Mouse (Mus musculus) erythroblast, embryonic 14.5 days (primary cell): ENCODE measurements around the gene Pygl. TPM values are rescaled to one million over a fixed set of nuclear protein-coding genes. Genes with fewer than 3 reads are reported as not detected.
"Not testable (repeated sequence)": the region's sequence is repeated elsewhere in the genome, so short reads cannot be mapped to it uniquely, and the experiment has no call there.

Experiments used
- H3K27me3 ChIP-seq: 2 replicates; pipeline ENCODE4 v1.6.1; 2012; ENCODE audit warnings: inconsistent platforms; ENCODE audit not compliant: control insufficient read depth
- H3K36me3 ChIP-seq: 2 replicates; pipeline ENCODE4 v1.6.1; 2012; ENCODE audit warnings: mild to moderate bottlenecking, inconsistent platforms; ENCODE audit not compliant: control insufficient read depth
- H3K4me1 ChIP-seq: 2 replicates; pipeline ENCODE4 v1.6.1; 2012; ENCODE audit warnings: inconsistent platforms; ENCODE audit not compliant: control insufficient read depth
- H3K4me3 ChIP-seq: replicated peaks from 2 replicates; pipeline ENCODE3; 2012; ENCODE audit warnings: moderate library complexity, mild to moderate bottlenecking, inconsistent platforms
- H3K9me3 ChIP-seq: 2 replicates; pipeline ENCODE4 v1.6.1; 2012; ENCODE audit warnings: low read length, inconsistent platforms, mixed read lengths; ENCODE audit not compliant: control insufficient read depth
- GATA1 ChIP-seq: IDR thresholded peaks from 2 replicates; pipeline ENCODE4 v1.6.1; 2012; ENCODE audit warnings: low read length, inconsistent platforms, mixed read lengths
- TAL1 ChIP-seq: IDR thresholded peaks from 3 replicates; pipeline ENCODE4 v1.6.1; 2012; ENCODE audit warnings: low read length, inconsistent platforms, mixed read lengths
- polyA plus RNA-seq: library from polyadenylated mRNA; stranded (reverse); fragments of >175 nt; gene quantifications from 2 replicates; pipeline ENCODE4 v1.2.3, GENCODE M21; 2012

Gene Pygl
- polyA plus RNA-seq, 1 experiment = 0.15 TPM

DNA sequence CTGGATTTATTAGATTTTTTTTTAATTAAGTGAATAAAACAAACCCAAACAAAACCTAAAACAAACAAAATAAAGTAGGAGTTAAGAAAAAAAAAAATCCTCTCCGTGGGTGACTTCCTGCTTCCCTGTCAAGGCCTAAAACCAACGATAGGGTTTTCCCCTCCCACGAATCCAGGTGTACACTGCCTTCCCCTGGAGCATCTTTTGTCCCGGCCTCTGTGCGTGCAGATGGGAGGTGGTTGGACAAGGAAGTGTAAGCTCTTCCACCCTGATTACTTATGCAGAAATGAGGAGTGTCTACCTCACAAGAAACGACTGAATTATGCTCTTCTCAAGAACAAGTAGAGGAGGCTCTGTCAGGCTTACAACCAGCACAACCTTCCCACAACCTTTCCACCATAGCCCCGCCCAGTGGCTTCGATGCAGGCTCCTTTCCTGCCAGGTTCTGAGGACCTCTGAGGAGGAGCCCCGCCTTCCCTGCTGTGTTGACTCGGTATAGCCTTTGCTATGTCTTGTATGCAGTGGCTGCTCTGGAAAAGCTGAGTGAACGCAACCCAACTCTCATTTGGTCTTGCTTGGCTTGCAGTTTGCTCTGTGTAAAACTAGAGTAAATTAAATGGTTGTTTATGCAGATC lies 82.5 kb downstream of the Pygl start:
- peaks cover 4% of the 10 kb centered on the region for H3K27me3 ChIP-seq
- no peaks in the 10 kb centered on the region; the same call in 1 of the 2 replicates for H3K4me1 ChIP-seq
- no peak overlapping the region for H3K4me3 ChIP-seq
- H3K9me3 ChIP-seq = no peaks in the 10 kb centered on the region
- H3K36me3 ChIP-seq = no peaks in the 10 kb centered on the region
- TF ChIP-seq GATA1 (no peak), TAL1 (no peak)

DNA sequence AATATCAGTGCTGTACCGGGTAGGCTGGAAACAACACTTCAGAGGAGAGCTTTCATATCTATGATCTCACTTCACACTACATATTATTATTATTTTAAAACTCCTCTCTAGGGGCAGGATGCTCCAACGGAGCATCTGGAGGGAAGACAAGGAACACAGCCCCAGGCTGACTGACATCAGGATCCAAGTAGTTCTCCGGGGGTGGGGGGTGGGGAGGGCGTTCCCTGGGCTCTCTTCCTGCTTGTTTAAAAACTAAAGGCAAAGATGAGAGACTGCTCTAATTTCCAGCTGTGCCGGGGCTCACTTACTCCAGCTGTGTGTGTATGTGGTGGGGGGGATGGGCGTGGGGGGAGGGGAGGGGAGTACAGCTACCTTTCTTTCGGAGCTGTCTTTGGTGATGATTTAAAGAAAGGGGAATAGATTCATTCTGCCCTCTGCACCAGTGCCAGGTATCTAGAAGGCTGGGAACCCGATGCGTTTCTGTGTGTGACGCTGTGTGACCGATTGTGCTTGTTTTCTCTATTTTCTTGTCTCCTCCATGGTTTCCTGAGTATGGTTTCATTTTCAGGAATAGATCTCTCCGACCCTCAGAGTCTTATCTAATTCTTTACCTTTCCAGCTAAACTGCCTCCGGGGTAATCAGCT lies 83.2 kb downstream of the Pygl start:
- no peak for TF ChIP-seq GATA1
- TF ChIP-seq TAL1 = no peak
- Histone ChIP-seq H3K4me1 (no peaks in the 10 kb centered on the region; the same call in 1 of the 2 replicates), H3K9me3 (no peaks in the 10 kb centered on the region), H3K36me3 (no peaks in the 10 kb centered on the region), H3K4me3 (peak overlapping the region; percentile 20), H3K27me3 (peaks cover 4% of the 10 kb centered on the region)

DNA sequence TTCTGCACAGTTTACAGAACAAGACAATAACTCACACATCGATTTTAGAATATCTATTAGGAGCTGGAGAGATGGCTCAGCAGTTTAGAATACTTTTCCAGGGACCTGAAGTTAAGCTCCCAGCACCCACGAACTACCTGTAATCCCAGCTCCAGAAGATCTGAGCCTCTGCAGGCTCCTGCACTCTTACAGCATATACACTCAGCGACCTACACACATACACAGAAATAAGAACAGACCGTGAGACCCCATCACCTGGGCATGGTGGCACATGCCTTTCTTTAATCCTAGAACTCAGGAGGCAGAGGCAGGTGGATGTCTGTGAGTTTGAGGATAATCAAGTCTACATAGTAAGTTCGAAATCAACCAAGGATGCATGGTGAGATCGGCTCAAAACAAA lies 85.7 kb downstream of the Pygl start:
- Histone ChIP-seq H3K4me1 (no peaks in the 10 kb centered on the region; the same call in 1 of the 2 replicates), H3K9me3 (no peaks in the 10 kb centered on the region), H3K36me3 (no peaks in the 10 kb centered on the region), H3K4me3 (no peak overlapping the region), H3K27me3 (peaks cover 4% of the 10 kb centered on the region)
- TF ChIP-seq GATA1 (no peak), TAL1 (no peak)

DNA sequence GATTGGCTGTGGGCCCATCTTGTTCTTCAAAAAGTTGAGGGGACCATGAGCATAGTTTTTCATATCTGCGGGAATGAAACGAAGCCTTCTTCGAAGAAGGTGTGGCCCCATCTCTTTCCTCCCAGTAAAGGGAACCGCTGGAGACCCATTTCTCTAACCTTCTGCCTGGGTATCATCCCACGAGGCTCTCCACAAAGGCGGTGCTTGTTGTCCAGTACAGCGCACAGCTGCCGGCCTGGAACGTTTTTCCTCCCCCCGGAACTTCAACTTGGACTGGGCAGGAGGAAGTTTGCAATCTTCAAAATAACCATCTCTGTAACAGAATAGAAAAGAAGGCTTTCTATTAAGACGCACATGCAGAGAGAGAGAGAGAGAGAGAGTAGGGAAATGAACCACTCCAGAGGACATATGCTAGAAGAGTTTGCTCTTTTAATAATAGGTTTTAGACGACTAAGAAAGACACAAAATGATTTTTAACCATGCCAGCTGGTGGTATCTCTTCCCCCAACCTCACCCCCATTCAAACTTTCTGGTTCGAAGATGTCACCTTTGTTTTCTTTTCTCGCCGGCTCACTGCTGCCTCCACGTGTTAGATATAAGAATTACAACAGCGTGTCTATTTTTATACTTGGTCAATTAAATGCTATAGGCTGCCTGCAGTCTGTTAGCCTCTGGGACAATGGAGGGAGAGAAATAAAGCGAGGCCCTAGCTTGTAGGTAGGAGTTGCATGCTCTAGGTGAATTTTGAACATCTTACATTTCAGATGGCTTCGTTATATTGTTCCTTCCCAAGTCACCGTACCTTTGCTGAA lies 86.4 kb downstream of the Pygl start:
- H3K36me3 ChIP-seq = no peaks in the 10 kb centered on the region
- TF ChIP-seq TAL1 = no peak
- TF ChIP-seq GATA1 = no peak
- H3K27me3 ChIP-seq = peaks cover 4% of the 10 kb centered on the region
- H3K4me1 ChIP-seq = no peaks in the 10 kb centered on the region; the same call in 1 of the 2 replicates
- H3K9me3 ChIP-seq = no peaks in the 10 kb centered on the region
- no peak overlapping the region for H3K4me3 ChIP-seq

DNA sequence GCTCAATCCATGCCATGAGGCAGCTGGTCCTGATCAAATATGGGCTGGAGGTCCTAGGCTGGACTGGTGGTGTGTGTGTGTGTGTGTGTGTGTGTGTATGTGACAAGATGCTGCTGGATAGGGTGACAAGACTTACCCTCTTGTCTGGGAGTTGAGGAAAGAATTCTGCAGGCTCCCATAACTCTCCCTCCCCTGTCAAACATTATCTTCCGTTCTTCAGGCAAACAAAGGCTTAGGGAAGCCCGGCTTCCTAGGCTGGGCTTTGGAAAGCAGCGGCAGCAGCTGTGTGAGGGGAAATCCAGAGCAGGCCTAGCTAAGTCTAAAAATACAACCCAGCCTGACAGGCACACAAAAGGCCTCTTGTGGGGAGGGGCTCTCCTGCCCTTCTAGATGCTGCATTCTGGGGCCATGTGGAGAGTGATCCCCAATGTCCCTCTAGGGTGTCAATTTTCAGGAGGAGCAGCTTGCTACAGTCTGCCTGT lies 87.1 kb downstream of the Pygl start:
- H3K4me3 ChIP-seq, H3K4me1 ChIP-seq, H3K27me3 ChIP-seq, H3K36me3 ChIP-seq, H3K9me3 ChIP-seq: not testable (repeated sequence)

DNA sequence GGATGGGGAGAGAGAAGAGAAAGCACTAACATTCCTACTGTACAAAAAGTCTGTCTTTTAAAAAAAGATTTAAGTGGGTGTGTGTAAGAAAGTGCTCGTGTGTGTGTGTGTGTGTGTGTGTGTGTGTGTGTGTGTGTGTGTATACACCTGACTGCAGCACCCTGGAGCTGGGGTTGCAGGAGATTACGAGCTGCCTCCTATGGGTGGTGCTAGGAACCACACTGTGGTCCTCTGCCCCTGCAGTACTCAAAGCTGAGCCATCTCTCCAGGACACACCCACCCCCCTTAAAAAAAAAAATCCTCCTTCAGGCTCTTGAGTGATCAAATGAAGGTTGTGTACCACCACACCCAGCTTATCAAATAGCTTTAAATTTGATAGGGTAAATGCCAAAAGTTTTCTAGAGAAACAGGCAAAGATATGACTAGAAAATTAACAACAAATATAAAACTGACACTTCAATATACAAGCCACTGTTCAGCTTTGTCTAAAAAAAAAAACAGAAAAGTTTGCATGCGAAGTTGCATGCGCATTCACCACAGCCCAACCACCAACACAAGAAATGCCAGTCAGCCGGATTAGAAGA lies 90.2 kb downstream of the Pygl start:
- no peaks in the 10 kb centered on the region for H3K9me3 ChIP-seq
- H3K4me1 ChIP-seq = no peaks in the 10 kb centered on the region
- no peaks in the 10 kb centered on the region for H3K36me3 ChIP-seq
- no peak overlapping the region for H3K4me3 ChIP-seq
- no peaks in the 10 kb centered on the region for H3K27me3 ChIP-seq
- TF ChIP-seq TAL1 (no peak), GATA1 (no peak)

Other genes starting within 250 kb of the Pygl start
- gene Sav1, start 244.5 kb downstream of the Pygl start, polyA plus RNA-seq = 1.6 and 2.0 TPM in 2 replicates
- gene Nin, start 117.8 kb downstream of the Pygl start, polyA plus RNA-seq = 0.02 and 0.04 TPM in 2 replicates
- not detected in 2 replicates for gene Abhd12b, start 77.3 kb downstream of the Pygl start, polyA plus RNA-seq
- not detected in 2 replicates for gene Trim9, start 116.1 kb upstream of the Pygl start, polyA plus RNA-seq
- 4.0 and 4.8 TPM in 2 replicates for gene Tmx1, start 221.6 kb upstream of the Pygl start, polyA plus RNA-seq